Mouse (Mus musculus) liver, embryonic 16.5 days (tissue): ENCODE data around the gene Asap2. TPM values are rescaled to one million over a fixed set of nuclear protein-coding genes. Genes with fewer than 3 reads are reported as not detected.
A peak's percentile ranks its signal among the peaks of the same experiment; 100 is the strongest.

Source experiments
- ATAC-seq: fragments of 200-750 bp; cut with Nextera tagmentation; 2 replicates; pipeline ENCODE4 v1.8.0; 2017; ENCODE audit warnings: low read depth, mild to moderate bottlenecking, moderate number of reproducible peaks, moderate library complexity
- H3K27ac ChIP-seq: fragments of 300-500 bp; sonication (generic); 2 replicates; pipeline ENCODE4 v1.5.1; 2014; ENCODE audit warnings: mild to moderate bottlenecking, low read length
- H3K27me3 ChIP-seq: fragments of 300-500 bp; sonication (generic); 2 replicates; pipeline ENCODE4 v1.6.1; 2014; ENCODE audit warnings: low read depth, low read length, mixed read lengths; ENCODE audit not compliant: control insufficient read depth, insufficient read depth
- H3K36me3 ChIP-seq: fragments of 300-500 bp; sonication (generic); 2 replicates; pipeline ENCODE4 v1.6.1; 2014; ENCODE audit warnings: mild to moderate bottlenecking; ENCODE audit not compliant: control insufficient read depth, insufficient read depth
- H3K4me1 ChIP-seq: fragments of 300-500 bp; sonication (generic); 2 replicates; pipeline ENCODE4 v1.6.1; 2014; ENCODE audit warnings: low read depth, low read length, mixed read lengths; ENCODE audit not compliant: control insufficient read depth
- H3K4me2 ChIP-seq: fragments of 300-500 bp; sonication (generic); 2 replicates; pipeline ENCODE4 v1.6.1; 2014; ENCODE audit warnings: low read depth, low read length, mixed read lengths
- H3K4me3 ChIP-seq: fragments of 300-500 bp; sonication (generic); 2 replicates; pipeline ENCODE4 v1.5.1; 2014; ENCODE audit warnings: low read depth, mild to moderate bottlenecking, low read length
- H3K9ac ChIP-seq: fragments of 300-500 bp; sonication (generic); 2 replicates; pipeline ENCODE4 v1.6.1; 2014; ENCODE audit warnings: low read depth, low read length
- H3K9me3 ChIP-seq: fragments of 300-500 bp; sonication (generic); replicated peaks from 2 replicates; pipeline ENCODE4 v1.6.1; 2016; ENCODE audit warnings: low read length; ENCODE audit not compliant: control insufficient read depth
- WGBS: fragments of 180-500 bp; shearing (Covaris S2); extraction: QIAGEN DNeasy Blood & Tissue Kit; methylation state at CpG from one replicate; pipeline ENCODE4 v1.1.7; 2014; ENCODE audit not compliant: insufficient replicate concordance; 5-methylcytosine and 5-hydroxymethylcytosine counted together
- polyA plus RNA-seq: library from polyadenylated mRNA; unstranded; fragments of >200 nt; fragmentation: Nextera tagmentation; extraction: Ambion mirVana; gene quantifications from 2 replicates; pipeline ENCODE4 v1.2.1, GENCODE M21; 2015

The Asap2 gene
- polyA plus RNA-seq, 1 experiment from 2014 or later: 1.5 TPM

- no peaks in the 10 kb centered on the region for H3K36me3 ChIP-seq
- no peak for ATAC-seq
- H3K27ac ChIP-seq: no peak overlapping the region
- peaks cover 19% of the 10 kb centered on the region for H3K4me1 ChIP-seq
- H3K4me2 ChIP-seq: no peak overlapping the region
- no peak overlapping the region for H3K4me3 ChIP-seq
- no peaks in the 10 kb centered on the region for H3K27me3 ChIP-seq
- WGBS: 47% methylated on average over 7 of the region's 7 CpGs
- no peaks in the 10 kb centered on the region for H3K9me3 ChIP-seq
- H3K9ac ChIP-seq: no peak overlapping the region
These were observed 169.0 kb downstream of the Asap2 start for GRCm38 (mm10) chr12:21159304-21159703.

GRCm38 (mm10) chr12:21160327-21160828 lies 170.1 kb downstream of the Asap2 start:
- H3K27me3 ChIP-seq: no peaks in the 10 kb centered on the region
- no peaks in the 10 kb centered on the region for H3K9me3 ChIP-seq
- no peak overlapping the region for H3K4me3 ChIP-seq
- ATAC-seq: no peak
- H3K9ac ChIP-seq: no peak overlapping the region
- no peak overlapping the region for H3K4me2 ChIP-seq
- no peaks in the 10 kb centered on the region for H3K36me3 ChIP-seq
- no peak overlapping the region for H3K27ac ChIP-seq
- H3K4me1 ChIP-seq: peaks cover 15% of the 10 kb centered on the region
- 59% methylated on average over 8 of the region's 8 CpGs for WGBS

- 0 out of 2 replicates have a peak overlapping the region, but pooled peaks have one; percentile 6 for H3K4me2 ChIP-seq
- peak; percentile 80 for ATAC-seq
- H3K4me3 ChIP-seq: no peak overlapping the region
- peak overlapping the region; percentile 17; the same call in 1 of the 2 replicates for H3K27ac ChIP-seq
- 33% methylated on average over 4 of the region's 4 CpGs for WGBS
- no peaks in the 10 kb centered on the region for H3K36me3 ChIP-seq
- no peak overlapping the region for H3K9ac ChIP-seq
- peaks cover 18% of the 10 kb centered on the region for H3K4me1 ChIP-seq
- no peaks in the 10 kb centered on the region for H3K27me3 ChIP-seq
- H3K9me3 ChIP-seq: no peaks in the 10 kb centered on the region
These were observed 171.6 kb downstream of the Asap2 start for GRCm38 (mm10) chr12:21161841-21162240.

GRCm38 (mm10) chr12:21163706-21164105 lies 173.4 kb downstream of the Asap2 start:
- no peak overlapping the region for H3K4me2 ChIP-seq
- H3K9ac ChIP-seq: no peak overlapping the region
- no peak overlapping the region for H3K4me3 ChIP-seq
- WGBS: 56% methylated on average over 3 of the region's 3 CpGs
- H3K27me3 ChIP-seq: no peaks in the 10 kb centered on the region
- peaks cover 25% of the 10 kb centered on the region for H3K4me1 ChIP-seq
- no peaks in the 10 kb centered on the region for H3K9me3 ChIP-seq
- ATAC-seq: no peak
- no peaks in the 10 kb centered on the region for H3K36me3 ChIP-seq
- no peak overlapping the region for H3K27ac ChIP-seq

GRCm38 (mm10) chr12:21164251-21164650 lies 174.0 kb downstream of the Asap2 start:
- H3K9ac ChIP-seq: no peak overlapping the region
- H3K4me1 ChIP-seq: peaks cover 25% of the 10 kb centered on the region
- H3K27ac ChIP-seq: no peak overlapping the region
- WGBS: 66% methylated on average over 8 of the region's 8 CpGs
- H3K9me3 ChIP-seq: no peaks in the 10 kb centered on the region
- no peaks in the 10 kb centered on the region for H3K36me3 ChIP-seq
- no peaks in the 10 kb centered on the region for H3K27me3 ChIP-seq
- no peak for ATAC-seq
- H3K4me2 ChIP-seq: no peak overlapping the region
- H3K4me3 ChIP-seq: no peak overlapping the region

- Histone ChIP-seq H3K4me1 (peaks cover 25% of the 10 kb centered on the region), H3K4me3 (no peak overlapping the region), H3K4me2 (no peak overlapping the region), H3K36me3 (no peaks in the 10 kb centered on the region), H3K9ac (no peak overlapping the region), H3K27me3 (no peaks in the 10 kb centered on the region), H3K9me3 (no peaks in the 10 kb centered on the region), H3K27ac (no peak overlapping the region)
- WGBS: 68% methylated on average over 3 of the region's 3 CpGs
- ATAC-seq: no peak
These were observed 174.9 kb downstream of the Asap2 start for GRCm38 (mm10) chr12:21165157-21165556.

- Histone ChIP-seq H3K9ac (no peak overlapping the region), H3K9me3 (no peaks in the 10 kb centered on the region), H3K4me2 (no peak overlapping the region), H3K4me1 (peaks cover 21% of the 10 kb centered on the region), H3K27me3 (no peaks in the 10 kb centered on the region), H3K4me3 (no peak overlapping the region), H3K36me3 (no peaks in the 10 kb centered on the region), H3K27ac (no peak overlapping the region)
- WGBS: 49% methylated on average over 7 of the region's 7 CpGs
- ATAC-seq: peak; percentile 28; the same call in 1 of the 2 replicates
These were observed 175.7 kb downstream of the Asap2 start for GRCm38 (mm10) chr12:21165891-21166342.

GRCm38 (mm10) chr12:21166884-21167575 lies 176.8 kb downstream of the Asap2 start:
- Histone ChIP-seq H3K4me3 (no peak overlapping the region), H3K4me1 (peaks cover 14% of the 10 kb centered on the region), H3K27me3 (no peaks in the 10 kb centered on the region), H3K9me3 (no peaks in the 10 kb centered on the region), H3K9ac (no peak overlapping the region), H3K36me3 (no peaks in the 10 kb centered on the region), H3K27ac (no peak overlapping the region), H3K4me2 (no peak overlapping the region)
- ATAC-seq: no peak
- WGBS: 9% methylated on average over 6 of the region's 6 CpGs

- Histone ChIP-seq H3K27ac (0 out of 2 replicates have a peak overlapping the region, but pooled peaks have one; percentile 25), H3K4me3 (no peak overlapping the region), H3K27me3 (no peaks in the 10 kb centered on the region), H3K9me3 (no peaks in the 10 kb centered on the region), H3K9ac (no peak overlapping the region), H3K36me3 (no peaks in the 10 kb centered on the region), H3K4me1 (peaks cover 10% of the 10 kb centered on the region), H3K4me2 (no peak overlapping the region)
- WGBS: 66% methylated on average over 4 of the region's 4 CpGs
- ATAC-seq: 0 out of 2 replicates have a peak, but pooled peaks have one; percentile 3
These were observed 177.5 kb downstream of the Asap2 start for GRCm38 (mm10) chr12:21167741-21168140.
